Mouse (Mus musculus): ENCODE measurements at regions not wholly inside any gene's neighbourhood (a gene's known extent, or its start where the extent isn't known, plus 50 kb on each side); places are given as distances from the start of the nearest gene placed in this dataset.
A peak's percentile ranks its signal among the peaks of the same experiment; 100 is the strongest.

DNA sequence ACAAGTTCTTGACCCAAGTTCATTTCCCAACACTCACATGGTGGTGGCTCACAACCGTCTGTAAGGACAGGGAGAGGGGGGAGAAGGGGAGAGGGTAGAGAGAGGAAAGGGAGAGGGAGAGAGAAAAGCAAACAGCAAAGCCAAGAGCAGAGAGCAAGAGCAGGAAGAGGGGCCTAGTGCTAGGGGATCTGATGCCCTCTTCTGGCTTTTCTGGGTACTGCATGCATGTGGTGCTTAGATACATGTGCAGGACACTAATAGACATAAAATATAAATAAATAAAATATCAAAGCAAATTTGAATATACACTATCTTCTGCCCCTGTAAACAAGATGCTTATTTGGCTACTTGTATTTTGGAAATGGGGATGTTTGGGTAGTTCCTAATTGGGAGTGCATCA lies 91.2 kb downstream of the Rnf138rt1 start:
- DNase-seq: peak; percentile 33
